Mouse (Mus musculus): ENCODE measurements around the gene Gchfr.

Gchfr gene

DNA sequence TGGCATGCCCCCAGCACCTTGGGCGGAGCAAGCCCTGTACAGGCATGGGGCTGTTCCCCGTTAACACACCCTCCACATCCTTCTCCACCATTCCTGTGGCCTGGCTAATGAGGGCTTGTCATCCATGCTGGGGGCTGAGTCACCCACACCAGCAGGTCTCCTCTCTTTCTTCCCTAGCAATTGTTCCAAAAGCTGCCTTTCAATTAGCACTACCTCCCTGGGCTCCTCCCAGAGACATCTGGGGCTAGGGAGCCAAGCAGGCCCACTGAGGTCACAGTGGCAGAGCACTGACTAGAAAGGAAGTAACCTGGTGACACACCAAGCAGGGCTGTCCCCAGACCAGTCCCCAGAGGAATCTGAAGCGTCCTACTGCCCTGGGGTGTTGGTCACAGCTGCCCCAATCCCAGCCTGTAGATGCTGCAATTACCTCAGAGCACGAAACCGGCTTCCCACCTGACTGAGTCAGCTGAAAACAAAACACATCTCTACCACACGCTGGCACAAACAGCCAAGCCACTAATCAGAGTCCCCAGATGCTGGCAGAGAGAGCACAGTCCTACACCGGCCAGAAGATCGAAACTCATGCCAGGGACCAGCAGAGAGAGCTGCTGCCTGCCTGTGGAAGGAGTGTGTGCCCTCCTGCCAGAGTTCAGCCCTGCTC lies 6.5 kb downstream of the Gchfr start, which contains the start of gene Gm14137:
Gene Gm14137 (plus strand): TSS at position 519 of the 661 bp plus-strand sequence.
- no peak for DNase-seq

DNA sequence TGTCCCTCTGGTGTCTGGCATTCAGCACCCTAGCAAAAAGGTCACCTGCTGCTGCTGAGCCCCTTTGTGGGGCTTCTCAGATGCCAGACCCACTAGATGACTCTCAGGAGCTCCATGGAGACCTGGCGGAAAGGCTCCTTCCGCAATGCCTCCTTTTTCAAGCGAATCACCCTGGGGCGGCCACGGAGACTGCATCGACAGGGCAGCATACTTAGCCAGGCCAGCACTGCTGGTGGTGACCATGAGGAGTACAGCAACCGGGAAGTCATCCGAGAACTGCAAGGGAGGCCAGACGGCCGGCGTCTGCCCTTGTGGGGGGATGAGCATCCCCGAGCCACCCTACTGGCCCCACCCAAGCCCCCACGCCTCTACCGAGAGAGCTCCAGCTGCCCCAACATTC lies 7.3 kb downstream of the Gchfr start:
- no peak for DNase-seq

- no peak for DNase-seq
These were observed 8.0 kb downstream of the Gchfr start for GRCm38 (mm10) chr2:119175614-119176013.

DNA sequence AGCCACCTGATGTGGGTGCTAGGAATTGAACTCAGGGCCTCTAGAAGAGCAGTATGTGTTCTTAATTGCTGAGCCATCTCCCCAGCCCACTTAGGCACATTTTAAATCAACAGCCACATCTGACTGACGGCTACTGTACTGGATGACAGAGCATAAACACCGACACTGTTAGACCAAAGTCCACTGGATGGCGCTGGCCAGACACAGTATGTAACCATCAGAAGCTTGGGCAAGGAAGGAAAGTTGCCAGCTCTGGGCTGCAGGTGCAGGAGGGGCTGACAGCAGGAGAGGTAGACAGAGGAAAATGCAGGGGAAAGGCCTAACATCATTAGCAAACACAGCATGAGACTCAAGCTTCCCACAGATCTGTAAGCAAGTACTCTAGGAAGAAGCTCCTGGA lies 9.2 kb downstream of the Gchfr start:
- DNase-seq, result no peak

DNA sequence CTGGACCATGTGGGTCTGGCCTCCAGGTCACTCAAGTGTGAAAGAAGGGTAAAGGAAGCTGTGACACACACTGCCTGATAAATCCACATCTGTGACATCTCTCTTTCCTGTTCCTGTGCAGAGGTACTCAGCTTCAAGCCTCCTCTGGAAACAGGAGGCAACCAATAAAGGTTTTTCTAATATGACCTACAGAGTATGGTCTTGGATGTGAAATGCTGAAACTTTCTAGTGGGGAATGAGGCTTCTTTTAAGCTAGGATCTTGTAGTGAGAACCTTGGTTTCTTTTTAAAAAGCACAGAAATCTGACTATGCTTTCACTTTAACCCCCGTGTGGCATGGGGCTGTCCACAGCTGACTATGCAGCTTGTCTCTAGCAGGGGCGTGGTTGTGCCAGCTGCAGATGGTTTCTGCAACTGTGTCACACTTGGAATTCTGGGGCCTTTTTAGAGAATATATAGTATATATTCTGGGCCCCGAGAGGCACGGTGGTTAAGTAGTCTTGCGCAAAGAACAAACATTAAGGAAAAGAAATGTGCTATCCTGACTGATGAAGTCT lies 9.9 kb downstream of the Gchfr start:
- DNase-seq, result no peak

- no peak for DNase-seq
These were observed 15.3 kb downstream of the Gchfr start for GRCm38 (mm10) chr2:119182914-119183313.

- DNase-seq, result peak; percentile 83
These were observed 21.6 kb downstream of the Gchfr start for GRCm38 (mm10) chr2:119189029-119189710.

DNA sequence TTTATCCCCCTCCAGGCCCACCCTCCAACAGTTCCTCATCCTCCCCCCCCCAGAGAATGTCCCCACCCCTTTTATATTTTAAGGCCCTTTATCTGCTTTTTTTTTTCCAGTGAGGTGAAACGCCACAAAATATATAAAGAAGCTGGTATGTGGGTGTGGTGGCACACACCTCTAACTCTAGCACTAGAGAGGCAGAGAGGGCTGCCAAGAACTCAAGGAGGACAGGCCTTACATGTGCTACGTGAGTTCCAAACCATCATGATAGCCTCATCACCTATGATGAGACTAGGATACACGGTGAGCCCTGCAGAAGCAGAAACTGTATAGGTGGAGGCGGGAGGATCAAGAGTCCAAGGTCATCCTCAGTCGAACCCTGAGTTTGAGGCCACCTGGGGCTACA lies 23.4 kb downstream of the Gchfr start:
- DNase-seq, result no peak

GRCm38 (mm10) chr2:119194140-119194539 lies 26.6 kb downstream of the Gchfr start:
- DNase-seq, result no peak

- DNase-seq, result no peak
These were observed 28.9 kb downstream of the Gchfr start for GRCm38 (mm10) chr2:119196316-119197108.

- DNase-seq, result no peak
These were observed 29.9 kb downstream of the Gchfr start for GRCm38 (mm10) chr2:119197493-119197892.

DNA sequence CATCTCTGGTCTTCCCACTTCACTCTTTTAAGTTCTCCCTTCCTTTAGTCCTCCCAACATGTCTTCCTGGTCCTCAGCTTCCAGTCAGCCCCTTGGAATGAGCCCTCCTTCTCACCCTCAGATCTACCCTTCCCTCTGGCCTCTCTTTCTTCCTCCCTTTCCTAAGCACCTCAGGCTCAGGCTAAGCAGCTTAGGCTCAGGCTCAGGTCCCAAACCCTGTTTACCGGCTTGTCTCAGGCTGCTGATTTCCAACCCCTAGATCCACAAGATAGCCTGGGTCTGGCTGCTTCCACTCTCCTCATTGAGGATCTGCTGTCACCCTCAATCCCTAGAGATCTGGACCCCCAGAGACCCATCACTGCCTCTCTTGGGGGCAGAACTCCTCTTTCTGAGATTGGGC lies 30.5 kb downstream of the Gchfr start:
- DNase-seq, result no peak

DNA sequence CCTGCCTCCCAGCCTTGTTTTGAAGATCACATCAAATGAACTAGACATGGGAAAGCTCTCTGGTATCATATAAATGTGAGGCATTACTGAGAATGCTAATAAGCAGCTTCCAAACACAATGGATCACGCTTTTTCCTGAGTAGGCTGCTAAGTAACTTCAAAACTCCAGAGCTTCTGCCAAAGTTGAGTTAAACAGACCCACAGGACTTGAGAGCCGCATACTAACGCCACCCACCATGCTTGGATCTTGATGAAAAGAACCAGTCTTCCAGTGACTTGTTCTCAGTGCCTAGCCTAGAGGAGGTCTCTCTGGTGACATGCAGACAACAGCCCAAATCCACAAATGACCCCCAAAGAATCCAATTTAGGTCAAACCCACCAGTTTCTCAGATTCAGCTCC lies 31.4 kb downstream of the Gchfr start:
- no peak for DNase-seq

DNA sequence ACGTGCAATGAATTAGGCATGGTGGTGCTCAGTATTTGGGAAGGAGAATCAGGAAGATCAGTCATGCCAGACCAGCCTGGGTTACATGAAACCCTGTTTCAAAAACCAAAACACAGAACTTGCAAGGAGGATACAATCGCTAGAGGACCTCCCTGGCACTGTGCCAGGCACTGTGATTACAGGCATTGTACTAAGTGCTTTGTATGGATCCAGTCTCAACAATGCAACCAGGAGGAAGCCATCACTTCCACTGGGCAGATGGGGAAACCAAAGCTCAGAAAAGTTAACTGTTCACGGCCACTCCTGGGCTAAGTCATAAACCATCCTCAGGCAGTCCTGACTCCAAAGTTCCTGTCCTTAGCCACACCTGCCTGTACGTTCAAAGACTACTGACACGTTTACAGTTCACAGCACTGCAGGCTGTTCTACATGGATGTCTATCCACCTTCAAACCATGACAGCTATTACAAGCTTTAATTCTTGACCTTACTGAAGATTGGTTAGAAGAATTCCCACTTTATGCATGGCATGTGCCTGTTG lies 35.4 kb downstream of the Gchfr start:
- no peak for DNase-seq

DNA sequence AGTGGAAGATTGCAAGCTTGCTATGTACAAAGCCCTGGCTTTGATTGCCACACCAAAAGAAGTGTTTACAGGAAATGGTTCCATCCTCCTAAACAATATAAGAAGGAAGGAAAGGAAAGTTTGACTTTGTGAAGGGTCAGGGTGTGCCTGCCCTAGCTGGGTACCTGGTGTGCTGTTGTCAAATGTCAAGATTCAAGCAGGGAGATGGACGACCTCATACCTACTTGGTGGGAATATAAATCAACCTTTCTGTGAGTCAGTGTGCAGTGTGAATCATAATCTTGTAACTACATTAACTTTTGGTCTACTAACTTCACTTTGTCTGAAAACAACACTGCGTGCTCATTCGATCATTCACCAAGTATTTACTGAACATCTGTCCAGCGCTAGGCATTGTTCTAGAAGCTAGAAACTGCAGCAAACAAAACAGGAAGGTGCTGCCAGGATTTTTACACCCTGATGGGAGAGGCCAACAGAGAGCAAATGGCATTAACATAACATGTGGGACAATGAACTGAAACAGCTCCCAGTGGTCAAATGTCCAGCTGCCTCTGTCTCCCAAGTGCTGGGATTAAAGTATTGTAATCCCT lies 36.4 kb downstream of the Gchfr start:
- DNase-seq, result no peak

- no peak for DNase-seq
These were observed 40.4 kb downstream of the Gchfr start for GRCm38 (mm10) chr2:119207961-119208343.

DNA sequence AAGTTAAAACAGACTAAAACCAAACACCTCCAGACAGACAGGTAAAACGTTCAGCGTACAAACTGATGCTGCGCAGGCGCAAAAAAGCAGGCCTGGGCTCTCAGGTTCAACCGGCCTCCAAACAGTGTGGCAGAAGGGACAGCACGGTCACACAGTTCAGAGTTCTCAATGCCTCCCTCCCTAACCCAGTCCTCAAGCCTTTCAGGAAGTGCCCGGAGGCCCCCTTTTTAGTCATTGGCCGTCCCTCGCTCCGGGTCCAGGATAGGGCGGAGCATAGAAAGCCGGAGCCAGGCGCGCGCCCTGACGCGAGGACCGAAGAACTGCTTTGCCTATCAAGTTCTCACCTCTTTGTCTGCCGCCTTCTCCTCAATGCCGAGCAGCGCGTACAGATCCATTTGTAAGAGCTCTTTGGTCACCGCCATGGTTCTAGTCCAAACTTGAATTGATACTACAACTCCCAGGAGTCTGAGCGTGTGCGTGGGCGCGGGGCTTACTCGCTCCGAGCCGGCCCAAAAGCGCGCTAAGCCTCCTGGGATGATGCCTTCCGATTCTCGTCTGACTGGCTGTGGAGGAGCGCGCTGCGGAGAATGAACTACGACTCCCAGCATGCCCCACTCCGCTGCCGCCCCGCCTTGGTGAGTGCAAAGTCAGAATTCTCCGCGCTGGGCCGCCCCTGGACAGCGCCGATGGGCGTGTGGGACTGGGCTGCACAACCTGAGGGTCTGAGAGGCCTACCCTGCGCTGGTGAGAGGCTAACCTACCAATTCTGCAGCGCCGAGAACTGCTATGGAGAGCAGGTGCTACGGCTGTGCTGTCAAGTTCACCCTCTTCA lies 41.0 kb downstream of the Gchfr start, which contains the start of the genes Zfyve19 and Dnajc17:
Gene Zfyve19 (plus strand): TSS at position 274 of the 832 bp plus-strand sequence.
Gene Dnajc17 (minus strand): TSS at position 452 of the 832 bp plus-strand sequence.
- DNase-seq, result peak; percentile 99

DNA sequence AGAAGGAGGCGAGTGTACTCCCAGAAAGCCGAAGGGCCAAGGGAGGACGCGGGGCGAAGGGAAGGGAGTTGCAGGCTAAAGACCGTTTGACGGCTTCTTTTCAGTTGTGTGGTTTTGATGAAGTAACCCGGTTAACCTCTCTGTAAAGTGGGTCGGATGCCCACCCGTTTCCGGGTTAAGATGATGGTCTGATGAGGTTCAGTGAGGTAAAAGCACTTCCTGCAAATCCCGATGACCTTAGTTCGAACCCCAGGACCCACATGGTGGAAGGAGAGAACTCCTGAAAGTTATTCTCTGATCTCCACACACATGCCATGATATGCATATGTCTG lies 41.6 kb downstream of the Gchfr start:
- DNase-seq, result no peak

All from right cerebral cortex, adult 18-20 months (tissue).